Mouse (Mus musculus) CH12.LX (cell line): ENCODE measurements around the gene Ccn1. TPM values are rescaled to one million over a fixed set of nuclear protein-coding genes. Genes with fewer than 3 reads are reported as not detected.

Source experiments
- DNase-seq: peaks from one replicate; pipeline ENCODE4 v3.0.0-alpha.2; 2013; ENCODE audit errors: extremely low read depth
- H3K27ac ChIP-seq: 2 replicates; pipeline ENCODE4 v1.5.1; 2012; ENCODE audit warnings: low read depth, mild to moderate bottlenecking, control low read depth, moderate library complexity; ENCODE audit not compliant: insufficient read depth
- H3K27me3 ChIP-seq: replicated peaks from 2 replicates; pipeline ENCODE3; 2012; ENCODE audit warnings: inconsistent platforms
- H3K36me3 ChIP-seq, 2 experiments: replicated peaks in 1 of 2; 2 replicates each; pipeline versions ENCODE3 to v1.6.1; 2012; ENCODE audit warnings: inconsistent platforms in 1 of 2, low read length in 1 of 2, mild to moderate bottlenecking in 1 of 2, mixed read lengths in 1 of 2, moderate library complexity in 1 of 2; ENCODE audit not compliant: control insufficient read depth in 1 of 2, insufficient read depth in 1 of 2
- H3K4me1 ChIP-seq, 2 experiments: 2 replicates each; pipeline ENCODE4 v1.6.1; 2012; ENCODE audit warnings: inconsistent platforms in 1 of 2, moderate library complexity in 1 of 2; ENCODE audit not compliant: insufficient read depth in 2 of 2, control insufficient read depth in 1 of 2
- H3K4me2 ChIP-seq: 2 replicates; pipeline ENCODE4 v1.6.1; 2012; ENCODE audit warnings: low read depth, mild to moderate bottlenecking, control low read depth; ENCODE audit not compliant: poor library complexity, insufficient read depth, severe bottlenecking
- H3K4me3 ChIP-seq, 3 experiments: fragments of 150-350 bp in 1 of 3; sonication (generic) in 1 of 3; replicated peaks in 1 of 3; 2 replicates each; pipeline versions ENCODE3 to v1.5.1; 2011 to 2012; ENCODE audit warnings: low read depth in 2 of 3, low read length in 2 of 3, mild to moderate bottlenecking in 2 of 3, moderate library complexity in 2 of 3, control low read depth in 1 of 3, improper control_type of control experiment in 1 of 3, inconsistent platforms in 1 of 3, mixed read lengths in 1 of 3; ENCODE audit not compliant: poor library complexity in 1 of 3
- H3K79me2 ChIP-seq: replicated peaks from 2 replicates; pipeline ENCODE4 v1.6.1; 2012; ENCODE audit warnings: mild to moderate bottlenecking, moderate library complexity; ENCODE audit not compliant: control insufficient read depth, poor library complexity, insufficient read depth, severe bottlenecking; ENCODE audit errors: extremely low read depth
- H3K9ac ChIP-seq: 2 replicates; pipeline ENCODE4 v1.6.1; 2012; ENCODE audit warnings: low read depth, mild to moderate bottlenecking, control low read depth, moderate library complexity; ENCODE audit not compliant: insufficient read depth
- H3K9me3 ChIP-seq: replicated peaks from 2 replicates; pipeline ENCODE3; 2012; ENCODE audit warnings: low read length, inconsistent platforms, mixed read lengths
- BHLHE40 ChIP-seq: IDR thresholded peaks from 2 replicates; pipeline ENCODE4 v1.6.1; 2011; ENCODE audit warnings: mild to moderate bottlenecking, low read depth, low read length, improper control_type of control experiment
- CHD1 ChIP-seq: IDR thresholded peaks from 2 replicates; pipeline ENCODE4 v1.6.1; 2012; ENCODE audit warnings: low read depth, low read length, improper control_type of control experiment, inconsistent platforms
- CHD2 ChIP-seq: IDR thresholded peaks from 2 replicates; pipeline ENCODE4 v1.6.1; 2011; ENCODE audit warnings: low read length, improper control_type of control experiment
- CTCF ChIP-seq, 2 experiments: IDR thresholded peaks in 1 of 2; conservative IDR thresholded peaks in 1 of 2; 2 replicates each; pipeline ENCODE4 v1.5.1; 2011 to 2012; ENCODE audit warnings: low read depth in 2 of 2, low read length in 2 of 2, improper control_type of control experiment in 1 of 2, inconsistent platforms in 1 of 2, mild to moderate bottlenecking in 1 of 2, moderate library complexity in 1 of 2
- E2F4 ChIP-seq: IDR thresholded peaks from 2 replicates; pipeline ENCODE4 v1.6.1; 2011; ENCODE audit warnings: low read depth, low read length, improper control_type of control experiment; ENCODE audit not compliant: insufficient replicate concordance
- ELF1 ChIP-seq: IDR thresholded peaks from 2 replicates; pipeline ENCODE4 v1.6.1; 2014; ENCODE audit warnings: low read depth, mild to moderate bottlenecking, inconsistent platforms, low read length, improper control_type of control experiment
- EP300 ChIP-seq: IDR thresholded peaks from 2 replicates; pipeline ENCODE4 v1.6.1; 2011; ENCODE audit warnings: low read length, improper control_type of control experiment
- ETS1 ChIP-seq: conservative IDR thresholded peaks from 2 replicates; pipeline ENCODE4 v1.6.1; 2012; ENCODE audit warnings: low read depth, mild to moderate bottlenecking, inconsistent platforms, low read length, improper control_type of control experiment, moderate library complexity
- GABPA ChIP-seq: IDR thresholded peaks from 2 replicates; pipeline ENCODE4 v1.6.1; 2012; ENCODE audit warnings: low read depth, low read length, improper control_type of control experiment, inconsistent platforms; ENCODE audit not compliant: insufficient replicate concordance
- HCFC1 ChIP-seq: IDR thresholded peaks from 2 replicates; pipeline ENCODE4 v1.6.1; 2012; ENCODE audit warnings: low read depth, mild to moderate bottlenecking, inconsistent platforms, low read length, improper control_type of control experiment
- IRF4 ChIP-seq: IDR thresholded peaks from 2 replicates; pipeline ENCODE4 v1.6.1; 2014; ENCODE audit warnings: low read depth, mild to moderate bottlenecking, inconsistent platforms, low read length, improper control_type of control experiment
- JUN ChIP-seq: IDR thresholded peaks from 2 replicates; pipeline ENCODE4 v1.6.1; 2011; ENCODE audit warnings: low read depth, mild to moderate bottlenecking, low read length, improper control_type of control experiment, moderate library complexity; ENCODE audit not compliant: insufficient read depth
- JUND ChIP-seq: conservative IDR thresholded peaks from 2 replicates; pipeline ENCODE4 v1.6.1; 2011; ENCODE audit warnings: low read depth, low read length, improper control_type of control experiment
- KAT2A ChIP-seq: IDR thresholded peaks from 2 replicates; pipeline ENCODE4 v1.6.1; 2012; ENCODE audit warnings: low read length, improper control_type of control experiment, inconsistent platforms; ENCODE audit not compliant: insufficient replicate concordance
- MAFK ChIP-seq: IDR thresholded peaks from 2 replicates; pipeline ENCODE4 v1.6.1; 2011; ENCODE audit warnings: low read length, improper control_type of control experiment; ENCODE audit not compliant: insufficient replicate concordance
- MAX ChIP-seq: IDR thresholded peaks from 2 replicates; pipeline ENCODE4 v1.6.1; 2011; ENCODE audit warnings: low read length, improper control_type of control experiment
- MAZ ChIP-seq: IDR thresholded peaks from 2 replicates; pipeline ENCODE4 v1.6.1; 2012; ENCODE audit warnings: low read depth, mild to moderate bottlenecking, inconsistent platforms, low read length, improper control_type of control experiment, moderate library complexity
- MEF2A ChIP-seq: IDR thresholded peaks from 2 replicates; pipeline ENCODE4 v1.6.1; 2014; ENCODE audit warnings: low read depth, mild to moderate bottlenecking, inconsistent platforms, low read length, improper control_type of control experiment, borderline replicate concordance
- MXI1 ChIP-seq: IDR thresholded peaks from 2 replicates; pipeline ENCODE4 v1.6.1; 2011; ENCODE audit warnings: mild to moderate bottlenecking, low read depth, low read length, improper control_type of control experiment
- MYC ChIP-seq: IDR thresholded peaks from 2 replicates; pipeline ENCODE4 v1.6.1; 2011; ENCODE audit warnings: low read depth, mild to moderate bottlenecking, improper control_type of control experiment, low read length
- NELFE ChIP-seq: IDR thresholded peaks from 2 replicates; pipeline ENCODE4 v1.6.1; 2011; ENCODE audit warnings: low read depth, low read length, improper control_type of control experiment
- NRF1 ChIP-seq: IDR thresholded peaks from 2 replicates; pipeline ENCODE4 v1.6.1; 2014; ENCODE audit warnings: low read depth, mild to moderate bottlenecking, inconsistent platforms, low read length, improper control_type of control experiment, moderate library complexity
- PAX5 ChIP-seq: IDR thresholded peaks from 2 replicates; pipeline ENCODE4 v1.6.1; 2012; ENCODE audit warnings: low read length, inconsistent platforms, mixed read lengths
- POLR2A ChIP-seq: IDR thresholded peaks from 2 replicates; pipeline ENCODE4 v1.6.1; 2011; ENCODE audit warnings: low read depth, mild to moderate bottlenecking, improper control_type of control experiment, low read length
- POLR2AphosphoS2 ChIP-seq: IDR thresholded peaks from 2 replicates; pipeline ENCODE4 v1.6.1; 2011; ENCODE audit warnings: low read depth, low read length, improper control_type of control experiment
- RAD21 ChIP-seq: IDR thresholded peaks from 2 replicates; pipeline ENCODE4 v1.6.1; 2011; ENCODE audit warnings: low read depth, mild to moderate bottlenecking, low read length, improper control_type of control experiment, moderate library complexity
- RCOR1 ChIP-seq: conservative IDR thresholded peaks from 2 replicates; pipeline ENCODE4 v1.6.1; 2012; ENCODE audit warnings: low read depth, mild to moderate bottlenecking, inconsistent platforms, low read length, improper control_type of control experiment
- SIN3A ChIP-seq: IDR thresholded peaks from 2 replicates; pipeline ENCODE4 v1.6.1; 2012; ENCODE audit warnings: low read length, improper control_type of control experiment, inconsistent platforms
- SMC3 ChIP-seq: IDR thresholded peaks from 2 replicates; pipeline ENCODE4 v1.6.1; 2011; ENCODE audit warnings: low read depth, low read length, improper control_type of control experiment
- TBP ChIP-seq: conservative IDR thresholded peaks from 2 replicates; pipeline ENCODE4 v1.6.1; 2011; ENCODE audit warnings: low read depth, low read length, improper control_type of control experiment
- TCF12 ChIP-seq: IDR thresholded peaks from 2 replicates; pipeline ENCODE4 v1.6.1; 2014; ENCODE audit warnings: low read depth, mild to moderate bottlenecking, inconsistent platforms, low read length, improper control_type of control experiment
- UBTF ChIP-seq: IDR thresholded peaks from 2 replicates; pipeline ENCODE4 v1.6.1; 2012; ENCODE audit warnings: low read depth, mild to moderate bottlenecking, inconsistent platforms, low read length, improper control_type of control experiment, moderate library complexity
- USF1 ChIP-seq: IDR thresholded peaks from 2 replicates; pipeline ENCODE4 v1.6.1; 2014; ENCODE audit warnings: low read depth, mild to moderate bottlenecking, inconsistent platforms, low read length, improper control_type of control experiment
- USF2 ChIP-seq: conservative IDR thresholded peaks from 2 replicates; pipeline ENCODE4 v1.6.1; 2011; ENCODE audit warnings: low read depth, low read length, improper control_type of control experiment
- ZC3H11A ChIP-seq: IDR thresholded peaks from 2 replicates; pipeline ENCODE4 v1.6.1; 2012; ENCODE audit warnings: low read depth, mild to moderate bottlenecking, inconsistent platforms, low read length, improper control_type of control experiment
- ZKSCAN1 ChIP-seq: IDR thresholded peaks from 2 replicates; pipeline ENCODE4 v1.6.1; 2012; ENCODE audit warnings: low read depth, inconsistent platforms, low read length, improper control_type of control experiment, borderline replicate concordance
- ZMIZ1 ChIP-seq: IDR thresholded peaks from 2 replicates; pipeline ENCODE4 v1.6.1; 2012; ENCODE audit warnings: low read depth, mild to moderate bottlenecking, inconsistent platforms, low read length, improper control_type of control experiment
- ZNF384 ChIP-seq: IDR thresholded peaks from 2 replicates; pipeline ENCODE4 v1.6.1; 2012; ENCODE audit warnings: low read depth, low read length, improper control_type of control experiment, inconsistent platforms
- dilution Hi-C: fragments of 300-500 bp; cut with MboI; formaldehyde crosslinking; loops from 2 replicates; pipeline ENCODE4 v1.14.3; 2020; ENCODE audit warnings: low sequenced_read_pairs; ENCODE audit not compliant: extremely low pct_unique_long_range_greater_than_20kb, extremely low pct_ligation_motif_present
- in situ Hi-C: fragments of 300-500 bp; cut with MboI; formaldehyde crosslinking; loops from 3 replicates; pipeline ENCODE4 v1.14.3; 2019; ENCODE audit warnings: low sequenced_read_pairs, low pct_ligation_motif_present, low pct_unique_long_range_greater_than_20kb, mixed read lengths
- polyA plus RNA-seq: library from polyadenylated mRNA; unstranded; fragments of >175 nt; gene quantifications from 2 replicates; pipeline ENCODE4 v1.2.1, GENCODE M21; 2012; ENCODE audit warnings: low read depth; ENCODE audit not compliant: insufficient read length
- total RNA-seq, 2 experiments: library from RNA; depleted of rRNA; stranded (reverse); fragments of 300-350 nt in 1 of 2; fragments of >200 nt in 1 of 2; gene quantifications; 2 replicates each; pipeline ENCODE4 v1.2.3; 2012 to 2014

Gene Ccn1
- total and polyA plus RNA-seq, 3 experiments: not detected

- in situ Hi-C loops: no loop called here
- Histone ChIP-seq H3K27ac (0 out of 2 replicates have a peak overlapping the region, but pooled peaks have one; percentile 1), H3K4me1 (peaks cover 17% of the 10 kb centered on the region in 2 experiments), H3K4me3 (peak overlapping the region in 1 of 3 experiments; percentile 1), H3K36me3 (no peaks in the 10 kb centered on the region), H3K27me3 (no peaks in the 10 kb centered on the region), H3K4me2 (peak overlapping the region; percentile 62), H3K9me3 (peaks cover 3% of the 10 kb centered on the region), H3K9ac (0 out of 2 replicates have a peak overlapping the region, but pooled peaks have one; percentile 6), H3K79me2 (no peaks in the 10 kb centered on the region)
- peak; percentile 99 for TF ChIP-seq IRF4
- no peak for TF ChIP-seq ZMIZ1
- TF ChIP-seq MAZ: peak; percentile 72; the same call in 1 of the 2 replicates
- no peak for TF ChIP-seq NELFE
- TF ChIP-seq PAX5: no peak
- no peak; the same call in 1 of the 2 replicates for TF ChIP-seq SMC3
- TF ChIP-seq MEF2A: peak; percentile 88
- TF ChIP-seq JUN: peak; percentile 98
- TF ChIP-seq ETS1: peak; percentile 100
- TF ChIP-seq SIN3A: 0 out of 2 replicates have a peak, but pooled peaks have one; percentile 52
- peak; percentile 84 for TF ChIP-seq GABPA
- peak; percentile 85; the same call in 1 of the 2 replicates for TF ChIP-seq MAX
- TF ChIP-seq RCOR1: peak; percentile 87
- TF ChIP-seq MXI1: peak; percentile 77; the same call in 1 of the 2 replicates
- no peak for TF ChIP-seq CHD1
- peak; percentile 94 for TF ChIP-seq JUND
- TF ChIP-seq USF2: no peak
- TF ChIP-seq BHLHE40: peak; percentile 94
- no peak for TF ChIP-seq UBTF
- TF ChIP-seq USF1: no peak
- peak; percentile 44; the same call in 1 of the 2 replicates for TF ChIP-seq CHD2
- TF ChIP-seq KAT2A: peak; percentile 56; the same call in 1 of the 2 replicates
- TF ChIP-seq EP300: peak; percentile 96
- peak; percentile 94 for TF ChIP-seq TCF12
- TF ChIP-seq POLR2AphosphoS2: no peak
- TF ChIP-seq ZC3H11A: no peak
- TF ChIP-seq MYC: peak; percentile 79
- TF ChIP-seq CTCF (conservative IDR thresholded peaks at IDR 0.05 in 1 of 2, IDR thresholded peaks at IDR 0.05 in 1 of 2; ENCODE audit: low read depth in 2 of 2, low read length in 2 of 2): no peak
- 0 out of 2 replicates have a peak, but pooled peaks have one; percentile 18 for TF ChIP-seq TBP
- TF ChIP-seq ZNF384: no peak
- TF ChIP-seq RAD21: no peak; the same call in 1 of the 2 replicates
- TF ChIP-seq MAFK: peak; percentile 87
- peak; percentile 84 for TF ChIP-seq HCFC1
- TF ChIP-seq POLR2A: peak; percentile 51
- peak; percentile 65 for TF ChIP-seq ELF1
- TF ChIP-seq NRF1: 0 out of 2 replicates have a peak, but pooled peaks have one; percentile 13
- TF ChIP-seq E2F4: no peak
- no peak for TF ChIP-seq ZKSCAN1
- peak; percentile 88 for DNase-seq
- dilution Hi-C loops: no loop called here
These were observed 31.5 kb downstream of the Ccn1 start for GRCm38 (mm10) chr3:145618299-145618698.
